Mouse (Mus musculus): ENCODE results near the gene Ccdc27. TPM values are rescaled to one million over a fixed set of nuclear protein-coding genes. Genes with fewer than 3 reads are reported as not detected.

The Ccdc27 gene
- polyA plus RNA-seq, 1 experiment from 2014 or later: not detected

GRCm38 (mm10) chr4:154056661-154057060 is 14.2 kb upstream of the Ccdc27 start:
- Histone ChIP-seq H3K27me3 (ENCODE audit: insufficient read depth, poor library complexity, severe bottlenecking) (peaks cover 33% of the 10 kb centered on the region; the same call in 1 of the 2 replicates), H3K9me3 (no peaks in the 10 kb centered on the region), H3K36me3 (no peaks in the 10 kb centered on the region), H3K4me1 (no peaks in the 10 kb centered on the region), H3K4me3 (no peak overlapping the region), H3K27ac (no peak overlapping the region)
- DNase-seq (ENCODE audit: low spot score): no peak
- WGBS: 32% methylated on average over 2 of the region's 2 CpGs

GRCm38 (mm10) chr4:154056046-154056445 is 13.6 kb upstream of the Ccdc27 start:
- Histone ChIP-seq H3K27me3 (ENCODE audit: insufficient read depth, poor library complexity, severe bottlenecking) (peaks cover 28% of the 10 kb centered on the region; the same call in 1 of the 2 replicates), H3K36me3 (no peaks in the 10 kb centered on the region), H3K27ac (no peak overlapping the region), H3K9me3 (no peaks in the 10 kb centered on the region), H3K4me1 (no peaks in the 10 kb centered on the region), H3K4me3 (no peak overlapping the region)
- WGBS: 71% methylated on average over 2 of the region's 2 CpGs
- no peak for DNase-seq (ENCODE audit: low spot score)

- H3K27me3 ChIP-seq (ENCODE audit: insufficient read depth, poor library complexity, severe bottlenecking): peaks cover 28% of the 10 kb centered on the region; the same call in 1 of the 2 replicates
- no peaks in the 10 kb centered on the region for H3K36me3 ChIP-seq
- 81% methylated on average over 7 of the region's 7 CpGs for WGBS
- H3K27ac ChIP-seq: no peak overlapping the region
- H3K4me3 ChIP-seq: no peak overlapping the region
- H3K4me1 ChIP-seq: no peaks in the 10 kb centered on the region
- no peak for DNase-seq (ENCODE audit: low spot score)
- no peaks in the 10 kb centered on the region for H3K9me3 ChIP-seq
Observed at GRCm38 (mm10) chr4:154055482-154055881, 13.0 kb upstream of the Ccdc27 start.

DNA sequence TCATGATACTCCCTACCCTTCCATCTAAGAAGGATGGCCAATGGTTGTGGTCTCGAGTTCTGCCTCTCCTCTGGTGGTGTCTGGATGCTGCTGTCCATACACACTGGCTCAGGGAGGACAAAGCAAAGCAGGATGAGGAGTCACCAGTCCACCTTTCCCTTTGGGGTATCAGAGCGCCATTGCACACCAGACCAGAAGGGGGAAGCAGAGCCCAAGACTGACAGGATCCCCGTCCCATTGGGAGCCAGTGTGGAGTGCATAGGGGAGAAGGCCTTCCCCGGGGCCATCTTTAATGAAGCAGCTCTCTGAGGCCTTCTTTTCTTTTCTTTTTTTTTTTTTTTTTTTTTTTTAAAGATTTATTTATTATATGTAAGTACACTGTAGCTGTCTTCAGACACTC is 10.6 kb upstream of the Ccdc27 start:
- Histone ChIP-seq H3K4me1 (no peaks in the 10 kb centered on the region), H3K27ac (no peak overlapping the region), H3K27me3 (ENCODE audit: insufficient read depth, poor library complexity, severe bottlenecking) (peaks cover 10% of the 10 kb centered on the region; the same call in 1 of the 2 replicates), H3K9me3 (no peaks in the 10 kb centered on the region), H3K4me3 (no peak overlapping the region), H3K36me3 (no peaks in the 10 kb centered on the region)
- DNase-seq (ENCODE audit: low spot score): no peak
- 51% methylated on average over 4 of the region's 4 CpGs for WGBS

DNA sequence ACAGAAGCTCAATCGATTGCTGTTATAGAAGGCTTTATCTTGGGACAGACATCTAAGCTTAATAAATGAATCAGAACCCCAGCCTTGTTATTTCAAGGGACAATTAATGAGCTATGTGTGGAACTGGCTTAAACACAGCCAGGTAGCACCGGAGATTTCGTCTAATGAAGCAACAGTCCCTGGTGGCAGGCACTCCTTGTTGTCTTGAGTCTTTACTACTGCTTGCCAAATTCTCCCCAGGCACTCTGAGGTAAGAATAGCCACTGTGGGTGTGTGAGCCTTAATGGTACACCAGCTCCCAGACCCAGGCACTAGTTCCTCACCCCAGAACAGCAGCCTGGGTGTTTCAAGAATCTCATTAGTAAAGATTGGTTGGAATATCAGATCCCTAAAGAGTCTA is 8.9 kb upstream of the Ccdc27 start:
- no peaks in the 10 kb centered on the region for H3K4me1 ChIP-seq
- H3K4me3 ChIP-seq: no peak overlapping the region
- no peaks in the 10 kb centered on the region for H3K36me3 ChIP-seq
- 90% methylated on average over 3 of the region's 3 CpGs for WGBS
- no peaks in the 10 kb centered on the region; the same call in 1 of the 2 replicates for H3K27me3 ChIP-seq (ENCODE audit: insufficient read depth, poor library complexity, severe bottlenecking)
- no peak overlapping the region for H3K27ac ChIP-seq
- H3K9me3 ChIP-seq: no peaks in the 10 kb centered on the region
- no peak for DNase-seq (ENCODE audit: low spot score)

DNA sequence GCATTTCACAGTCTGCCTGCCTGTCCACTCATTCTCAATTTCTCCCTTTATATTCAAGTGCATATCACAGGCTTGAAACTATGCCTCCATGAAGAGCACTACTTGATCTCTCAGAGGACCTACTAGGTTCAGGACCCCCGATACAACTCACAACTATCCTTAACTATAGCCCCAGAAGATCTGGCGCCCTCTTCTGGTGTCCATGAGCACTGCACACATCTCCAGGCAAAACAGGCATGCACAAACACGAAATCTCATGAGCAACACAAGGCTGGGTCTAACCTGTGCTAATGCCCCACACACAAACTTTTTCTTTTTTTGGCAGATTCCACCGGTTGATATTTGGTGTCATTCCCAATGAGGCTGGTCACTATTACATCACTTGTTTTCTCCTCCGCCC is 3.4 kb upstream of the Ccdc27 start:
- Histone ChIP-seq H3K4me3 (no peak overlapping the region), H3K27me3 (ENCODE audit: insufficient read depth, poor library complexity, severe bottlenecking) (peaks cover 6% of the 10 kb centered on the region; the same call in 1 of the 2 replicates), H3K36me3 (no peaks in the 10 kb centered on the region), H3K4me1 (no peaks in the 10 kb centered on the region), H3K27ac (no peak overlapping the region), H3K9me3 (no peaks in the 10 kb centered on the region)
- DNase-seq (ENCODE audit: low spot score): no peak
- WGBS: 65% methylated on average over 5 of the region's 5 CpGs

- no peak for DNase-seq (ENCODE audit: low spot score)
- Histone ChIP-seq H3K9me3 (no peaks in the 10 kb centered on the region), H3K27ac (no peak overlapping the region), H3K27me3 (ENCODE audit: insufficient read depth, poor library complexity, severe bottlenecking) (peaks cover 39% of the 10 kb centered on the region), H3K4me3 (no peak overlapping the region), H3K36me3 (no peaks in the 10 kb centered on the region), H3K4me1 (peaks cover 5% of the 10 kb centered on the region; the same call in 1 of the 2 replicates)
- 51% methylated on average over 3 of the region's 3 CpGs for WGBS
Observed at GRCm38 (mm10) chr4:154037123-154037522, 5.4 kb downstream of the Ccdc27 start.

DNA sequence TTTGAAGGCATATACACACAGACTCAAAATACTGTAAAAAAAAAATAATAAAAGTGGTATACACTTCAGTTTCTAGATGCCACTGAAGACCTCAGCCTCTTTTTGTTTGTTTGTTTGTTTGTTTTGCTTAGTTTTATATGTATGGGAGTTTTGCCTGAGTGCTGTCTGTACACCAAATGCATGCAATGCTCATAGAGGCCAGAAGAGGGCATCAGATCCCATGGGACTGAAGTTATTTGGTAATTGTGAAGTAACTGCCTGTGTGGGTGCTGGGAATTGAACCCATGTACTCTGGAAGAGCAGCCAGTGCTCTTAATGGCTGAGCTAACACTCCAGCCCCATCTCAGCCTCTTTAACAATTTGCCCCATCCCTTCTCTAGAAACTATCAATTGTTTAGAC is 13.8 kb downstream of the Ccdc27 start:
- Histone ChIP-seq H3K9me3 (no peaks in the 10 kb centered on the region), H3K27ac (no peak overlapping the region), H3K27me3 (ENCODE audit: insufficient read depth, poor library complexity, severe bottlenecking) (peaks cover 32% of the 10 kb centered on the region), H3K36me3 (no peaks in the 10 kb centered on the region), H3K4me1 (peaks cover 35% of the 10 kb centered on the region), H3K4me3 (no peak overlapping the region)
- no peak for DNase-seq (ENCODE audit: low spot score)

DNA sequence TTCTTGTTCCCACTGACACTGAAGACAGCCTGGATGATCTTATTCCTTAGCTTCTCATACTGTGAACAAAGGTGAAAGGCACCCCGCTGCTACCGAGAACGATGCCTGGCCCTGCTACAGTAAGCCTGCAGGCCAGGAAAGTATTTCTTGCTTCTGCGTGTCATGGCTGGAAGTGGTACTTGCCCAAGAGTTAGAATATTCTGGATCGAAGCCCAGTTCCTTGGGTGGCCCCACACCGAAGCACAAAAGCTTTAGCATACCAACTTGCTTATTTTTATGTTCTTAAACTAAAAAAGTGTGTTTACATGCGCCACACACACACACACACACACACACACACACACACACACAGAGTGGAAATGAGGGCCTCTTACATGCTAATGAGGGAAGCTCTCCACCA is 14.4 kb downstream of the Ccdc27 start:
- DNase-seq (ENCODE audit: low spot score): no peak
- Histone ChIP-seq H3K4me3 (no peak overlapping the region), H3K27me3 (ENCODE audit: insufficient read depth, poor library complexity, severe bottlenecking) (peaks cover 32% of the 10 kb centered on the region), H3K4me1 (peaks cover 39% of the 10 kb centered on the region), H3K36me3 (no peaks in the 10 kb centered on the region), H3K27ac (no peak overlapping the region), H3K9me3 (no peaks in the 10 kb centered on the region)
- WGBS: 79% methylated on average over 7 of the region's 7 CpGs

DNA sequence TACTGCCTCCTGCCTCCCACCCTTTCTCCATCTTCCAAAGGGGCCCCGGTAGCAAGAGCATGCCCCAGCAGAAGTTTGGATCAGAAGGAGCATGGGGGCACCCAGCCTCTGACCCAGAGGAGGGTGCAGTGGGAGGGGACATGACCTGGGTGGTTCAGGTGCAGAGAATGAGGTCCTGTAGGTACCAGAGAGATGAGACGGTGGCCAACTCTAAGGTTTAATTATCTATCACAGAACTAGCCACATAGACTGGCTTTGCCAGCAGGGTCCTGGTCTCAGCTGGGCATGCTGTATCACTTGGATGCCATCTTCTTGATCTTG is 16.1 kb downstream of the Ccdc27 start:
- H3K4me3 ChIP-seq: peak overlapping the region; percentile 68
- H3K9me3 ChIP-seq: no peaks in the 10 kb centered on the region
- peak overlapping the region; percentile 85; the same call in 1 of the 2 replicates for H3K27ac ChIP-seq
- 28% methylated on average over 2 of the region's 2 CpGs for WGBS
- peaks cover 47% of the 10 kb centered on the region for H3K4me1 ChIP-seq
- no peak for DNase-seq (ENCODE audit: low spot score)
- peaks cover 32% of the 10 kb centered on the region for H3K27me3 ChIP-seq (ENCODE audit: insufficient read depth, poor library complexity, severe bottlenecking)
- H3K36me3 ChIP-seq: peaks cover 16% of the 10 kb centered on the region

DNA sequence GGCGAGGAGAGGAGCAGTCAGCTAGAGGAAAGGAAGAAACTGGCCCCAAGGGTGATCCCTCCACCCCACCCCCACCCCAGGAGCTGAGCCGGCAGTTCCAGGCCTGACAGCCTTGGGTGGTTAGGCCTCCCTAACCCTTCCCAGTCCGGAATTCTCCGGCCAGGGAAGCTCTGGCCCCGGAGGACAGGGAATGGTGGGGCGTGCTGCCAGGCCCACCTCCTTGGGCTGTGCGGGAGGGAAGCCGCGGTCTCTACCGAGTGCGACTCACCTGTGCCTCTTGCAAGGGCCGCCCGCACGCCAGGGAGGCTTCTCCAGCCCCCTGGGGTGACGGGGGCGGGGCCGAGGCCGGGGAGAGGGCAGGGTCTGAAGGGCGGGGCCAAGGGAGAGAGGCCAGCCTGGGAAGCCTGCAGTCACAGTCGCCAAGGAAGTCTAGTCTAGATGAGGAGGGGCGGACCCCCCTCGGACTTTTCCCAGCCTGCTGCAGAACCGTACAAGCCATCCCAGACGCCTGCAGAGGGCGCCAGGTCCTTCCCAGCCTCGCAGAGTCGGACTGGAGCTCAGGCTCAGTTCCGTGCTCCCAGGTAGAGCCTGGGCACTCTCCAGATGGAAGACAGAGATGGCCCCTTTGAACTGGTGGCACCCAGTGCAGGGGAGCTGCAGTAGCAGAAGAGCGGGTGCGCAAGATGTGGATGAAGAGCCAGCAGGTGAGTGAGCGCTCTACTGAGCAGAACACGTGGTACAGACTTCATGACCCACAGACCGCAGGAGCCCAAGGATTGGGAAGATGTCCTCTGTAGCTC is 16.6 kb downstream of the Ccdc27 start, which contains the start of gene Smim1:
Smim1 (minus strand) TSS at position 590 of the 800 bp plus-strand sequence.
- DNase-seq (ENCODE audit: low spot score): peak; percentile 95
- Histone ChIP-seq H3K4me3 (peak within 1 kb of the TSS; percentile 68), H3K27me3 (ENCODE audit: insufficient read depth, poor library complexity, severe bottlenecking) (peaks cover 30% of the 10 kb centered on the region), H3K36me3 (peaks cover 22% of the 10 kb centered on the region), H3K27ac (peak within 1 kb of the TSS; percentile 85), H3K4me1 (peaks cover 47% of the 10 kb centered on the region), H3K9me3 (no peaks in the 10 kb centered on the region)
- 3% methylated on average over 33 of the region's 33 CpGs for WGBS

GRCm38 (mm10) chr4:154024729-154025521 is 17.6 kb downstream of the Ccdc27 start:
- H3K4me1 ChIP-seq: peaks cover 47% of the 10 kb centered on the region
- DNase-seq (ENCODE audit: low spot score): peak; percentile 86
- H3K36me3 ChIP-seq: peaks cover 31% of the 10 kb centered on the region
- peak overlapping the region; percentile 68 for H3K4me3 ChIP-seq
- peaks cover 21% of the 10 kb centered on the region for H3K27me3 ChIP-seq (ENCODE audit: insufficient read depth, poor library complexity, severe bottlenecking)
- 15% methylated on average over 17 of the region's 17 CpGs for WGBS
- H3K9me3 ChIP-seq: no peaks in the 10 kb centered on the region
- H3K27ac ChIP-seq: peak overlapping the region; percentile 85

All from heart, embryonic 10.5 days (tissue).